Mouse (Mus musculus): Measurements from ENCODE around the gene Psmd13. TPM values are rescaled to one million over a fixed set of nuclear protein-coding genes. Genes with fewer than 3 reads are reported as not detected.

Psmd13 gene
- polyA plus RNA-seq, 1 experiment: 251 TPM

- no peak overlapping the region for H3K27ac ChIP-seq (ENCODE audit: insufficient read depth, low read length)
- H3K36me3 ChIP-seq (ENCODE audit: control insufficient read depth, insufficient read depth, low read length, poor library complexity, severe bottlenecking): peaks cover 18% of the 10 kb centered on the region
- H3K9me3 ChIP-seq (replicated peaks; ENCODE audit: control insufficient read depth, insufficient read depth, low read length, poor library complexity, severe bottlenecking): no peaks in the 10 kb centered on the region
- H3K4me3 ChIP-seq (ENCODE audit: low read depth, low read length): no peak overlapping the region
- no peak for TF ChIP-seq POLR2A (IDR thresholded peaks at IDR 0.05; ENCODE audit: insufficient read depth, low read length)
- no peak for TF ChIP-seq CTCF (IDR thresholded peaks at IDR 0.05; ENCODE audit: low read depth, low read length)
- no peak for TF ChIP-seq EP300 (IDR thresholded peaks at IDR 0.05; ENCODE audit: insufficient read depth, low read depth, low read length)
- H3K4me1 ChIP-seq (ENCODE audit: control insufficient read depth, insufficient read depth, low read length): no peaks in the 10 kb centered on the region
- no peaks in the 10 kb centered on the region for H3K27me3 ChIP-seq (ENCODE audit: control insufficient read depth, insufficient read depth, low read length, poor library complexity, severe bottlenecking)
- no peak overlapping the region for H3K9ac ChIP-seq (ENCODE audit: low read depth, poor library complexity, severe bottlenecking)
Observed at GRCm38 (mm10) chr7:140946311-140946710, 64.5 kb downstream of the Psmd13 start.

GRCm38 (mm10) chr7:140946980-140947379, 65.2 kb downstream of the Psmd13 start:
- no peak for TF ChIP-seq POLR2A (IDR thresholded peaks at IDR 0.05; ENCODE audit: insufficient read depth, low read length)
- TF ChIP-seq CTCF (IDR thresholded peaks at IDR 0.05; ENCODE audit: low read depth, low read length): no peak
- TF ChIP-seq EP300 (IDR thresholded peaks at IDR 0.05; ENCODE audit: insufficient read depth, low read depth, low read length): no peak
- peaks cover 18% of the 10 kb centered on the region for H3K36me3 ChIP-seq (ENCODE audit: control insufficient read depth, insufficient read depth, low read length, poor library complexity, severe bottlenecking)
- H3K4me1 ChIP-seq (ENCODE audit: control insufficient read depth, insufficient read depth, low read length): no peaks in the 10 kb centered on the region
- no peak overlapping the region for H3K4me3 ChIP-seq (ENCODE audit: low read depth, low read length)
- H3K27me3 ChIP-seq (ENCODE audit: control insufficient read depth, insufficient read depth, low read length, poor library complexity, severe bottlenecking): no peaks in the 10 kb centered on the region
- no peak overlapping the region for H3K27ac ChIP-seq (ENCODE audit: insufficient read depth, low read length)
- no peaks in the 10 kb centered on the region for H3K9me3 ChIP-seq (replicated peaks; ENCODE audit: control insufficient read depth, insufficient read depth, low read length, poor library complexity, severe bottlenecking)
- H3K9ac ChIP-seq (ENCODE audit: low read depth, poor library complexity, severe bottlenecking): no peak overlapping the region

GRCm38 (mm10) chr7:140948161-140948560, 66.4 kb downstream of the Psmd13 start:
- Histone ChIP-seq H3K27me3 (ENCODE audit: control insufficient read depth, insufficient read depth, low read length, poor library complexity, severe bottlenecking) (no peaks in the 10 kb centered on the region), H3K36me3 (ENCODE audit: control insufficient read depth, insufficient read depth, low read length, poor library complexity, severe bottlenecking) (peaks cover 24% of the 10 kb centered on the region), H3K4me1 (ENCODE audit: control insufficient read depth, insufficient read depth, low read length) (peaks cover 5% of the 10 kb centered on the region), H3K4me3 (ENCODE audit: low read depth, low read length) (no peak overlapping the region), H3K27ac (ENCODE audit: insufficient read depth, low read length) (no peak overlapping the region), H3K9ac (ENCODE audit: low read depth, poor library complexity, severe bottlenecking) (no peak overlapping the region), H3K9me3 (replicated peaks; ENCODE audit: control insufficient read depth, insufficient read depth, low read length, poor library complexity, severe bottlenecking) (no peaks in the 10 kb centered on the region)
- TF ChIP-seq CTCF (IDR thresholded peaks at IDR 0.05; ENCODE audit: low read depth, low read length) (no peak), POLR2A (IDR thresholded peaks at IDR 0.05; ENCODE audit: insufficient read depth, low read length) (no peak), EP300 (IDR thresholded peaks at IDR 0.05; ENCODE audit: insufficient read depth, low read depth, low read length) (no peak)

Other genes starting within 250 kb of the Psmd13 start
- not detected in 2 replicates for gene Olfr53, start 235.5 kb upstream of the Psmd13 start, polyA plus RNA-seq (2011; ENCODE audit: insufficient read depth, insufficient read length, low read depth, missing spikeins)
- gene Olfr539, start 222.0 kb upstream of the Psmd13 start, polyA plus RNA-seq (2011; ENCODE audit: insufficient read depth, insufficient read length, low read depth, missing spikeins): 0.17 and 0.48 TPM in 2 replicates
- not detected in 2 replicates for gene Olfr45, start 200.0 kb upstream of the Psmd13 start, polyA plus RNA-seq (2011; ENCODE audit: insufficient read depth, insufficient read length, low read depth, missing spikeins)
- gene Olfr541, start 184.7 kb upstream of the Psmd13 start, polyA plus RNA-seq (2011; ENCODE audit: insufficient read depth, insufficient read length, low read depth, missing spikeins): not detected in 2 replicates
- gene Cyp2e1, start 118.2 kb upstream of the Psmd13 start, polyA plus RNA-seq (2011; ENCODE audit: insufficient read depth, insufficient read length, low read depth, missing spikeins): not detected in 2 replicates
- 3.7 and 3.9 TPM in 2 replicates for gene Syce1, start 94.1 kb upstream of the Psmd13 start, polyA plus RNA-seq (2011; ENCODE audit: insufficient read depth, insufficient read length, low read depth, missing spikeins)
- gene Zfp941, start 59.8 kb upstream of the Psmd13 start, polyA plus RNA-seq (2011; ENCODE audit: insufficient read depth, insufficient read length, low read depth, missing spikeins): 14.5 and 23.4 TPM in 2 replicates
- gene Urah, start 47.0 kb upstream of the Psmd13 start, polyA plus RNA-seq (2011; ENCODE audit: insufficient read depth, insufficient read length, low read depth, missing spikeins): 13.1 and 15.2 TPM in 2 replicates
- gene Scgb1c1, start 36.4 kb upstream of the Psmd13 start, polyA plus RNA-seq (2011; ENCODE audit: insufficient read depth, insufficient read length, low read depth, missing spikeins): not detected in 2 replicates
- gene Odf3, start 34.2 kb upstream of the Psmd13 start, polyA plus RNA-seq (2011; ENCODE audit: insufficient read depth, insufficient read length, low read depth, missing spikeins): not detected in 2 replicates
- gene Gm45785, start 25.6 kb upstream of the Psmd13 start, polyA plus RNA-seq (2011; ENCODE audit: insufficient read depth, insufficient read length, low read depth, missing spikeins): not detected in 2 replicates
- gene Ric8a, start 25.0 kb upstream of the Psmd13 start, polyA plus RNA-seq (2011; ENCODE audit: insufficient read depth, insufficient read length, low read depth, missing spikeins): 23.3 and 26.3 TPM in 2 replicates
- gene Bet1l, start 24.4 kb upstream of the Psmd13 start, polyA plus RNA-seq (2011; ENCODE audit: insufficient read depth, insufficient read length, low read depth, missing spikeins): 14.0 and 18.3 TPM in 2 replicates
- gene Sirt3, start 341 bp downstream of the Psmd13 start, polyA plus RNA-seq (2011; ENCODE audit: insufficient read depth, insufficient read length, low read depth, missing spikeins): 17.4 and 17.9 TPM in 2 replicates
- gene Cox8b, start 18.5 kb downstream of the Psmd13 start, polyA plus RNA-seq (2011; ENCODE audit: insufficient read depth, insufficient read length, low read depth, missing spikeins): not detected in 2 replicates
- gene Nlrp6, start 38.9 kb downstream of the Psmd13 start, polyA plus RNA-seq (2011; ENCODE audit: insufficient read depth, insufficient read length, low read depth, missing spikeins): not detected in 2 replicates
- 9.4 and 9.7 TPM in 2 replicates for gene Pgghg, start 59.4 kb downstream of the Psmd13 start, polyA plus RNA-seq (2011; ENCODE audit: insufficient read depth, insufficient read length, low read depth, missing spikeins)
- gene Ifitm5, start 68.3 kb downstream of the Psmd13 start, polyA plus RNA-seq (2011; ENCODE audit: insufficient read depth, insufficient read length, low read depth, missing spikeins): 1.8 and 3.9 TPM in 2 replicates
- 3.1 TPM in 1 of 2 replicates, not detected in the other for gene Gm45717, start 74.0 kb downstream of the Psmd13 start, polyA plus RNA-seq (2011; ENCODE audit: insufficient read depth, insufficient read length, low read depth, missing spikeins)
- gene Ifitm2, start 74.0 kb downstream of the Psmd13 start, polyA plus RNA-seq (2011; ENCODE audit: insufficient read depth, insufficient read length, low read depth, missing spikeins): 720 and 786 TPM in 2 replicates
- gene Ifitm1, start 85.3 kb downstream of the Psmd13 start, polyA plus RNA-seq (2011; ENCODE audit: insufficient read depth, insufficient read length, low read depth, missing spikeins): 501 and 504 TPM in 2 replicates
- 410 and 433 TPM in 2 replicates for gene Ifitm3, start 128.8 kb downstream of the Psmd13 start, polyA plus RNA-seq (2011; ENCODE audit: insufficient read depth, insufficient read length, low read depth, missing spikeins)
- not detected in 2 replicates for gene Ifitm6, start 136.0 kb downstream of the Psmd13 start, polyA plus RNA-seq (2011; ENCODE audit: insufficient read depth, insufficient read length, low read depth, missing spikeins)
- gene Gm17387, start 147.2 kb downstream of the Psmd13 start, polyA plus RNA-seq (2011; ENCODE audit: insufficient read depth, insufficient read length, low read depth, missing spikeins): not detected in 2 replicates
- gene B4galnt4, start 179.1 kb downstream of the Psmd13 start, polyA plus RNA-seq (2011; ENCODE audit: insufficient read depth, insufficient read length, low read depth, missing spikeins): 18.3 and 22.2 TPM in 2 replicates
- gene Pkp3, start 196.2 kb downstream of the Psmd13 start, polyA plus RNA-seq (2011; ENCODE audit: insufficient read depth, insufficient read length, low read depth, missing spikeins): 19.6 and 22.0 TPM in 2 replicates
- 15.4 and 23.2 TPM in 2 replicates for gene Sigirr, start 218.6 kb downstream of the Psmd13 start, polyA plus RNA-seq (2011; ENCODE audit: insufficient read depth, insufficient read length, low read depth, missing spikeins)
- gene Ano9, start 235.8 kb downstream of the Psmd13 start, polyA plus RNA-seq (2011; ENCODE audit: insufficient read depth, insufficient read length, low read depth, missing spikeins): 19.1 and 22.1 TPM in 2 replicates
- 42.5 and 55.3 TPM in 2 replicates for gene Ptdss2, start 240.4 kb downstream of the Psmd13 start, polyA plus RNA-seq (2011; ENCODE audit: insufficient read depth, insufficient read length, low read depth, missing spikeins)